Mouse (Mus musculus) activated CD4-positive, CD25-positive, alpha-beta regulatory T cell, adult 4 months (primary cell): ENCODE results near the gene Hoxa6. TPM values are rescaled to one million over a fixed set of nuclear protein-coding genes. Genes with fewer than 3 reads are reported as not detected.

Experiments used
- ATAC-seq: one replicate; pipeline ENCODE4 v1.8.0; 2017
- polyA plus RNA-seq, 2 experiments: library from polyadenylated mRNA; unstranded; fragments of 100-300 nt; shearing (Covaris generic); gene quantifications; one replicate each; pipeline ENCODE4 v1.2.1; 2017

Gene Hoxa6
- polyA plus RNA-seq, 2 experiments from 2014 or later, result not detected

DNA sequence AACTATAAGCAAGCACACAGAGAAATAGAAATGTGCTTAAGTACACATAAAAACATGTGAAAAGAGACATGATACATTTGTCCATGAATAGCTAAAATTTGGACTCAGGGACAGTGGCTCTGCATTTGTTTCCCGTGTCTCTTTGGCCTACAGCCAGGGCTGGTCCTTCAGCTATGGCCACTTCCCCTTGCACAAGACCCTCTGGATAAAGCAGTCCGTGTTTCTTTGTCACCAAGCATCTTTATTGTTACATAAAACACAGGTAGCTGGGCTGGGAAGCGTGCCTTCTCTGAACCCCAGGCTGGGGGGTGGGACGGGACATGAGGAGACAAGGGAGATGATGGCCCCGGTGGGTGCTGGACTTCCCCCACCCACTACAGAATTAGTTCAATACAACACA, 5.7 kb upstream of the Hoxa6 start:
- ATAC-seq, result no peak

DNA sequence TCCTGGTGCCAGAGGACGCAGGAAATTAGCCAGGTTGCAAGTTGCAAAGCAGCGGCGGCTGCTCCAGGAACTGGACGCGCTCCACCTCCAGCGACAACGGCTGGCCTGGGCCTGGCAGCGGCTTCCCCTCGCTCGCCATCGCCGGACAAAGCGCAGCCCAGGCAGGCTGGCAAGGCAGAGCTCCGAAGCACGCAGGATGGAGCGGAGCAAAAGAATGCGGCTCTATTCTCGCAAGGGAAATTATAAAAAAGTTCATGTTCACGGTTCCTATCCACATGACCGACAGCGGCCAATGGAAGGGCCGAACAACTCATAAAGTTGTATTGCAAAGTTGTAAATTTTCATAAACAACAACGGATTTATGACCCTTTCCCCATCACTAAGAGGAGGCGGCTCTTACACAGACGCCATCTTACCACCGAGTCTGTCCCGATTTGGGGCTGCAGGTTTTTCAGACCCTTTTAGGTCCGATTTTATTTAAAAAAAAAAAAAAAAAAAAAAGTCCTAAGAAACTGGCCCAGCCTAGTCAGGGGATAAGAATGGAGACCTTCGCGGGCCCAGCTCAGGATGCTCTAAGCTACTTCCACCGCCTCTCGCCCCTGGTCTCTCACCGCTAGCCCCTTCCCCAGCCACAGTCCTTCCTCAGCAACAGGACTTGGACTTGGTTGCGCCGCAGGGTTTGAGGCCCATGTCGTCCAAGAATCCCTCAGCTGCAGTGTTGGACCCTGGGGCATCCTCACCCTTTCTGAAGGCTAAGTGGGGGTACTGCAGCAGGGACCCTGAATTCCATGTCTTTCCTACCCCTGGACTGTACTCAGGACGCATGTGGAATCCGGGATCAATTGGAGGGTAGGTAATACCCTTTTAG, 4.8 kb upstream of the Hoxa6 start, which contains the start of the genes Hoxa3 and Gm28308:
Gene Hoxa3 (minus strand): TSS at position 218 of the 868 bp plus-strand sequence.
Gene Gm28308 (minus strand): TSS at position 221 of the 868 bp plus-strand sequence.
- no peak for ATAC-seq

DNA sequence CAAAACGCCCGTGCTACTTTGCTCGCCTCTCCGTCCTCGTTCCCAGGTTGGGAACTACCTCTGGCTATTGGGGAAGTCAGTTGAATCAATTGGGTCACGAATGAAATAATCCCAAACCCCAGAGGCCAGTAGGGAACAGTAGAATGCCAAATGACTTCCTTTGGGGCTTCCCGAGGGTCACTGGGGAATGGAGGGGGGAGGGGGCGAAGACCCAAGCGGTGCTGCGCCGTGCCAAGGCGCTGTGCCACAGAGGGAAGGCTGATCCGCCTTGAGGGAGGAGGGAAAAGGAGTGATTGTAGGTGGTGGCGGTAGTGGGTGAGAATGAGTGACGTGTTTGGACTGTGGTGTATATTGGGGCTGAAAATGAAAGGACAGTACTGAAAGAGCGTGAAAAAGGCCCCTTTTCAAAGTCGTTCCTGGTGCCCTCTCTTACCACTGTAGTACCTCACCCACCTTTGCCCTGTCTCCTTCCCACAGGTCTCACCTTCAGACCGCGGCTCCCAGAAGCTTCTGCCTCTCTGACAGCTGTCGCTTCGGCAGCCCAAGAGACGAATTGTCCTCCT, 4.1 kb upstream of the Hoxa6 start:
- ATAC-seq, result peak; percentile 7

DNA sequence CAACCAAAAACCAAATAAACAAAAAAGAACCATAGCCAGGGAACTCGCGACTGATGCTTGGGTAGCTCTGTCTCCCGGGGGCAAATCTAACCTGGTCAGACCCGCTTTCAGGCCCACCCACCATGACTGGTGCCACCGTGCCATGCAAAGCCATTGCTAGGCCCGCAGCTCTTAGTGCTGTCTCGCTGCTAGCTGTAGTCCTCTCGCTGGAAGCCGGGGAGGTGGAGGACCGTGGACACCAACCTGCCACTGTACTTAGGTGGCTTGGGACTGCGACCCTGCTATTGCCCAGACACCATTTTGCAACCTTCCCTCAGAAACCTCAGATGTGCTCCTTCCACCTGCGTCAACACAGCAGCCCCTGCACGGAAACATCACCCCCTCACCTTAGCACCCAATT, 3.4 kb upstream of the Hoxa6 start:
- ATAC-seq, result peak; percentile 17

DNA sequence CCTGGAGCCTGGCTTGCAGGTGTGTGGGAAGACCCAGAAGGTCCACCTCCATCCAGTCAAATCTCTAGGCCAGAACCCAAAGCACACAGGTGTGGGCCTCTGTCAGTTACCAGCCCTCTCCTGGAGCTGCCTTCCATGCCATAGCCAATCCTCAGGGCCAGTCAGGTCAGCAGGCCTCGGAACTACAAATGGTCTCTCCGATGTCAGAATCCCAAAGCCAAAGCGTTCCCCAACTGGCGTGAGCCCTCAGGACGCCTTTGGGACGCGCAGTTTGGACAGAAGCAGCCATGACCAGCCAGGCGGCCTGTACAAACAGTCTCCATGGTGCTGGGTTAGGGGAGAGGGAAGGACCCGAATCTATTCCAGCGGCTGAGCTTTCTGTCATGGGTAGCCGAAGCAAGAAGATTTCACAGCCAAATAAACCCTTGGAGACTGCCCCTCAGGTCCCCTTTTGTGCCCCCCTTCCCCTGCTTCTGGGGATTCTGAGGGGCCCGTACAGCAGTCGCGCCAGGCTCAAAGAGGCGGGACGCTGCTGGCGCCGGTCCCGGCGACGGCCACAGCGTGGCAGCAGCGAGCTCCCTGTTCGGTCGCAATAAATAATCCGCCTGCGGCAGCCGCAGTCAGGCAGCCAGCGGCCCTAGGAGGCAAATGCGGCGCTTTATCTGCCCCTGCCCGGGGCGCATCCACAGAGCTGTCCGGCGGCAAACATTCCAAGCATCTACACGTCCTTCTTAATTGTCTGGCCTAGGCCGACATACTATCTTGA, 2.8 kb upstream of the Hoxa6 start:
- peak; percentile 79 for ATAC-seq

DNA sequence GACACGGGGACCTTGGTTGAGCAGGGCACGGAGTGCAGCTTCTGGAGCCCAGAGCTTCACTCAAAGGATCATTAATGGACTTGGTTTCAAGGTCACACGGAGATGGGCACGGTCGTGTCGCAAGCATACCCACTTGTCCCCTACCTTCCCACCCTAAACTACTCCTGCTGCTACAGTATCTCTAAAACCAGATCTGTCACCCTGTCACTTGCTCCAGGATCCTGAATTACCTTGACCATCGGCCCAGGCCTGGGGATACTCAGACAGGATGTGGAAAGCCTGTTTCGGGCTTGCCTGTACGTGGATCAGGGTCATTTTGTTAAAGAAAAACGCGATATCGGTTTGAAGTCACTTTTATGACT, 1.1 kb upstream of the Hoxa6 start:
- ATAC-seq, result no peak

DNA sequence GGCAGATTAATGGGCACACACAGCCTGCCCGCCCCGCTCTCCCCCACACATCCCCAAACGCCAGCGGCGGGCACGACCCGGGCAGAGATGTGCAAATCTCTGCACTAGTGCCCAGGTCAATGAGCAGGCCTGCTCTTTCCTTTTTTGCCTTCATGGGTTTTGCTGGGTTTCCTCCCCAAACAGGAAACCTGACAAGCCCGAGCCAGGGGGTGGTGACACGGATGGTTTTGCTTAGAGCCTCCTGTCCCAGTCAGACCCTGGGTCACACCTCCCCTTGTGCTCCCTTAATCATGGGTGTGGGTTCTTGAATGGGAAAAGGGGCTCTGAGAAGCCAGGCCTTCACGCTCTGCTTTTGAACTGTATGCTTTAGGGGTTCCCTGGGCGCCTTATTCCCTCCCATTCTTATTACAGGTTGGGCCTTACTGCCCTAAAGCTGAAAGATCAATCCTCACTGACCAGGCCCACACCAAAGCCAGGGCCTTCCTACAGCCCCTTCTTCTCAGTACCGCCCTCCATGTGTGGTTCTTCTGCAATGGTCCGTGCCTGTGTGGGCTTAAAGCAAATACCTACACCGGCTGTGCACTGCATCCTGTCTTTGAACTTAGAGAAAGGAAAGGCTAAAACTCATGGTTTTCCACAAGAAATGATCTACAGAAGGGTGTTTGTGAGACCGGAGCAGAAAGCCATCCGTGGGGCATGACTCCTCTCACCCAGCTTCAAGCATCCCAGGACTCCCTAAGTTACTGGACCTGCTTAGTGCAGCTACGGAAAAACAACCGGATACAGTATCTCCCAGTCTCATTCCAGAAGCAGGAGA, 554 bp upstream of the Hoxa6 start:
- no peak for ATAC-seq

DNA sequence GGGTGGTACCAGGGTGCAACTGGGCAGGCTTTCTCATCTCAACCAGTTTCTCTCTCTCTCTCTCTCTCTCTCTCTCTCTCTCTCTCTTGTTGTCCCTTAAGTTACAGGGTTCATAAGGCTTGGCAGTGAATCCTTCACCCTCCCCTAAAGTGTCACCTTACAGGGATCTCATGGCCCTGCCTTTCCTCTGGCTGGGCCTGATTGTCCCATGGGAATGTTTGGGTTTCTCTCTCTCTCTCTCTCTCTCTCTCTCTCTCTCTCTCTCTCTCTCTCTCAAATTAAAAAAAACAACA, 892 bp downstream of the Hoxa6 start:
- ATAC-seq, result no peak

DNA sequence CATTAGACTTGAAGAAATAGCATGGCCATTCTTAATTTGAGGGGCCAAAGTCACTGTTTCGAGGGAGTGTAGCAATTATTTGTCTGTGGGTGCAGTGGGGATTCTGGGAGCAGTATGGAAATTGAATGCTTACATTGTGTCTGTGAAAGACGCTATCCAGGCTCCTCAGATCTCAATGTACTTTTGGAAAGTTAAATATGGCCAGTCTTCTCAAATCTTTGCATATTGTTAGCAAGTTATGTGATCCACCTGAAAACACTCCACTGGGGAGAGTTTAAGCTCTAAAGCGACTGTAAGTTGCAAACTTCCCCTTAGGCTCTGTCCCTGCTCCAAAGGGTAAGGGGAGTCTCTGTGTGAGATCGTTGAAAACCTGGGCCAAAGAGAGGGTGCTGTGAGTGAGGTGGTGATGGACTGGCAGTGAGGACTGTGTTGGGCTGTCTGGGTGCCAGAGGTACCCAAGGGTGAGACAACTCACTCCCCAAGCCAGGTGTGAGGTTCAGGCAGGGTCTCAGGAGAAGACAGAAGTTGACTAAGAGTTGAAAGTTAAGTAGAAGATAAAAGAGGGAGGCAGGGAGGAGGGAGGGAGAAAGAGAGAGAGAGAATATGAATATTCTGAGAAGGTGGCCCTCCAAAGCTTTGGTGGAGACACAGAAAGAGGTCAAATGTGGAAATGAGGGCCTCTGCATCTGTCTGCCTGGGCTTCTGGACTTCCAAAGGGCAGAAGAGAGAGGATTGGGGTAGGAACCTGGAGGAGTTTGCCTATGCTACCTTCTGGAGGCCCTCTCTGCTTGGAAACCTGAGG, 1.4 kb downstream of the Hoxa6 start:
- ATAC-seq, result no peak

DNA sequence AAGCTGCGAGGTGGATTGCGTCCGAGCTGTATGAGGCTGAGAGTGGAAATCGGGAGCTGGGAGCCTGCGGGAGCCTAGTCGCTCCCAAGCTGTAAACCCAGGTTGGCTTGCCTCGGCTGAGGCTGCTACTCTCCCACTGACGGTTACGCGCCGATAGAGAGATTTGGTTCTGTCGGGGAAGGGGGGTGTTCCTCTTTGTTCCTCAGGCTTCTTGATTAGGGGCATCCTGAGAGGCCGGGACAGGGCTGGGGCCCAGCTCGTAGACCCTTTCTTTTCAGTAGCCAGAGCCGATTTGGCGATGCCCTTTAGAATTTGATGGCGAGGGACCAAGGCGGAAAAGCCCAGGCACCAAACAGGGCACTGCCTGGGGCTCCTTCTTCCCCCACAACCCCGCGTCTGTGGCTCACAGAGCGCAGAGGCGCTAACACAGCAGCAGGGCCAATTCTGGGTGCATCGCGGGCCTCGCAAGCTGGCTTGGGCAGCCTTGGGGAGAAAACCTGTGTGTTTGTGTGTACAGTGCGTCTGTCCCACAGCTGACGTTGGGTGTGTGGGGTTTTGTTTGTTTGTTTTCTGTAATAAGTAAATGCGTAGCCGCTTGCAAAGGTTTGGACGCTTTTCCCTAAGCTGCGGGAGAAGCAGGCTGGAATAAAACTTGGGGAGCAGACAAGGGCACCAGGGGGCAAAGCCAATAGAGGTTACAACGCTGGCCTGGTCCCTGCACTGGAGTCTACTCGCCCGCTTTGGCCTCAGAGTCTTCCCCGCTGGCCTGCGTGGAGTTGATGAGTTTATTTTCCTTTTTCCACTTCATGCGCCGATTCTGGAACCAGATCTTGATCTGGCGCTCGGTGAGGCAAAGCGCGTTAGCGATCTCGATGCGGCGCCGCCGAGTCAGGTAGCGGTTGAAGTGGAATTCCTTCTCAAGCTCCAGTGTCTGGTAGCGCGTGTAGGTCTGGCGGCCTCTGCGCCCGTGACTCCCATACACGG, 2.6 kb downstream of the Hoxa6 start:
- no peak for ATAC-seq

DNA sequence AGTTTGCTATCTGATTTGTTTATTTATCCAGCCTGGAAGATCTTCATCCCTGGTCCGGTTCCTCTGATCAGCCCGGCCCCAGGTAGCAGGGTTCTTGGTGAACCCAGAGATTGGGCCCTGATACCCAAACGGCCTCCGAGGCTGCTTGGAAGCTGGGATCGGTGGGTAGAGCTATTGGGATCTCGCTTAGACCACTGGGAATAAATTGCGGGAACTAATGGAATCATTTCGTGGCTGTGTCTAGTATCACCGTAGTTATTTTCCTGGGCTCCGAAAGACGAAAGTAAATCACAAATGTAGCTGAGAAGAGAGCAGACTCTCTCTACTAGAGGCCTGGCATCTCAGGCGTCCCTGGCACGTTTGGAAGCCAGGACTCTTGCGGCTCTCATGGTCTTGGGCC, 3.3 kb downstream of the Hoxa6 start:
- no peak for ATAC-seq

DNA sequence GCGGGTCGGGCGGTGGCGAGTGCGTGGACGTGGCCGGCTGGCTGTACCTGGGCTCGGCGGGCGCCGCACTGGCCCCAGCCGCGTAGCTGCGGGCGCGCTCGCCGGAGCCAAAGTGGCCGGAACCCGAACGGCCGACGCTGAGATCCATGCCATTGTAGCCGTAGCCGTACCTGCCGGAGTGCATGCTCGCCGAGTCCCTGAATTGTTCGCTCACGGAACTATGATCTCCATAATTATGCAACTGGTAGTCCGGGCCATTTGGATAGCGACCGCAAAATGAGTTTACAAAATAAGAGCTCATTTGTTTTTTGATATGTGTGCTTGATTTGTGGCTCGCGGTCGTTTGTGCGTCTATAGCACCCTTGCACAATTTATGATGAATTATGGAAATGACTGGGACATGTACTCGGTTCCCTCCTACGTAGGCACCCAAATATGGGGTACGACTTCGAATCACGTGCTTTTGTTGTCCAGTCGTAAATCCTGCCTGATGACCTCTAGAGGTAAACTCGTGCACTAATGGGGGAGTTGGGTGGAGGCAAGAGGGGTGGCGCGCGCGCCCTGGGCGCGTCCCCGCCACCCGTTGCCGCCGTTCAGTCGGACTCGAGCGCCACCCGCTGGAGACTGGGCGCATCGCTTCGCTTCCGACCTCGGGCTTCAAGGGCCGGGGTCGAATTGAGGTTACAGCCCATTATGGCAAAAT, 4.3 kb downstream of the Hoxa6 start, which contains the start of gene Hoxa5:
Gene Hoxa5 (minus strand): TSS at position 538 of the 703 bp plus-strand sequence.
- ATAC-seq, result no peak

DNA sequence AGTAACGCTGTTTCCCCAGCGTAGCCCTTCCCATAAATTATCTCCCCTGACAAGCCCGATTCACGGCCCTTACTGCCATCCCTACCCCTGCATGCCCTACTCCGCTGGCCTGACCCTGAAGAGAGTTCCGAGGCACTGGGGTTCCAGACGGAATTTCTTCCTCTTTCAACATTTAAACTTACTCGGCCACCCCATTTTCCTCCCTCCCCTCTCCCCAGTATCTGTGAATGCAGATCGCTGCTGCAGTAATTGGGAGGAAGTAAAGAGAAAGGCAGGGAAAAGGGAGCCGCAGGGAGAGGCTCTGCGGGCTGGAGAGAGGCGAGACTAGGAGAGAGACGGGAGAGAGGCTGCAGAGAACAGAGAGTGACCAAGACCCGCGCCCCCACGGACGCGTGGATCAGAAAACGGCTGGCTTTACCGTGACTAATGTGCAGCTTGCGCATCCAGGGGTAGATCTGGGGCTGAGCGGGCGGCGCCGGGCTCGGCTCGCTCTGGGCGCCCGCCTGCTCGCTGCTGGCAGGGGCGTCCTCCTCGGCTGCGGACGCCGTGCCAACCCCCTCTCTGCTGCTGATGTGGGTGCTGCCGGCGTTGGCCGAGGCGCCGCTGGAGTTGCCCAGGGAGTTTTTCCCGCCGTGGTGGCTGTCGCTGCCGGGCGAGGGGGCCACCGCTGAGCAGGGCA, 5.0 kb downstream of the Hoxa6 start:
- ATAC-seq, result no peak

DNA sequence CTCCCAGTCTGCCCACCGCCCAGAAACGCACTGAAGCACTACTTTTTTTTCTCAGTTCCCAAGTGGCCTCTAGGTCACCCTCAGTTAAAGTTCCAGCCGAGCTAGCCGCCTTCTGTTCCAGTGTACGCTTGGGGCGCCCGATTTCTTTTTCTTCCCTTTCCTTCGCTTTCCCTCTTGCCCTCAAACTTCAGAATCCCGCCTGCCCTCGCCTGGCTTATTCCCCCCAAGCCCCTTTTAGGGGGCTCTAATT, 5.5 kb downstream of the Hoxa6 start:
- no peak for ATAC-seq

DNA sequence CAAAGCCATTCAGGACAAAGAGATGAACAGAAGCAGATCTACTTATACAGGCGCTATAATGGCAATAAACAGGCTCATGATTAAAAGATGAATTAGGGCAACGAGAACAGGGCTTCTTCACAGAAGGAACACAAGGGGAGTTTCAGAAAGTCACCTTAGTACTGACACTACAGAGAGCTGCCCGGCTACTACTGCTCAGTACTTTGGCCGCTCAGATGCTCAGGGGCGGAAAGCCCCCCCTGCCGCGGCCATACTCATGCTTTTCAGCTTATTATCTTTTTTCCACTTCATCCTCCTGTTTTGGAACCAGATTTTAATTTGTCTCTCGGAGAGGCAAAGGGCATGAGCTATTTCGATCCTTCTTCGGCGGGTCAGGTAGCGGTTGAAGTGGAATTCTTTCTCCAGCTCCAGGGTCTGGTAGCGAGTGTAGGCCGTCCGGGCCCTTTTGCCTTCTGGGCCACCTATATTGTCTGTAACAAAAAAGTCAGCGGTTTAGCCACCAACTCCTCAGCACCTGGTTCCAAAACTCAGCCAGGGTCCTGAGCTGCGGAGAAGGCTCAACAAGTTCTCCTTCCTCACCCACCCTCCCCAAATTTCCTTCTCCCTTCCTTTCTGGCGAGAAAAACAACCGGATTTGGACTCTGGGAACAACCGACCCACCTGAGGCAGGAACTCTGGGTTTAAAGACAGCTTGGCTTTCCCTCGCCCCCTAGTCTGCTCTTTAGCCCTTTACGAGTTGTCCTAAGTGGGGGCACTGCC, 6.0 kb downstream of the Hoxa6 start:
- no peak for ATAC-seq

DNA sequence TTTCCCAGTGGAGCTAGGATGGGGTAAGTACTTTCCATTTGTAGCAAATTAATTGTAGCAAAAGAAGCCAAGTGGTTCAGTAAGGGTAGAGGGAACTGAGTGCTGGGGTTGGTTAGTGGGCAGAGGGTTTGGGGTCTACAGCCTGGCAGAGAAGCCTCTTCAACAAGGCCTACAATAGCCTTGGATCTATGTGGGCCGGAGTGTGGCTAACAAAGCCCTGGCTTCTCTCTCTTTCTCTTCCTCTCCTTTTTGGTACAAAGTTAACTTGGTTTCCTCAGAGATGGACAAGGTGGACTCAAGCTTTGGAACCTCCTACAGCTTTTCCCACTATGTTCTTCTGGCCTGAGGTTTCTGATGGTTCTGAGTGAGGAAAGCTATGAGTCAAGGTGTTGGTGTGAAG, 7.3 kb downstream of the Hoxa6 start:
- no peak for ATAC-seq

DNA sequence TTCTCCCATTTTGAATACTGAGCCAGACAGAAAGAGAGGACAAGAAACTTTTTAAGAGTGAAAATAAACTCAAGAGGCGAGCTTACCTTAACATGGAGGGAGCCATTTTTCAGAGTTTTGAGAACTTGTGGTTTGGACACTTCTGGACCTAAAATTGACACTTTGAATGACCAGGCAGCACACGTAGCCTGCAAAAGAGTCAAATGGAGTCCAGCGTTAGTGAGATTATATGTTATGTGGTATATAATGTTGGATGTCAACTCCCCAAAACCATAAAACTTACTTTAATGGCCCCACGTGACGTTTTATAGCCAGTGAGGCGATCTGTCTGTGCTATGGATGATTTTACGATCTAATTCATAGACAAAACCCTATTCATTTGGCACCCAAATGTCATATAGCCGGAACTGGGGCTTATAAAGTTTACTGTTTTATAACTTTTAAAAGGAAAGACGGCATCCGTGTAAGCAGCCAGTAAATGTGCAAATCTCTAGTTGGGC, 7.7 kb downstream of the Hoxa6 start:
- no peak for ATAC-seq

DNA sequence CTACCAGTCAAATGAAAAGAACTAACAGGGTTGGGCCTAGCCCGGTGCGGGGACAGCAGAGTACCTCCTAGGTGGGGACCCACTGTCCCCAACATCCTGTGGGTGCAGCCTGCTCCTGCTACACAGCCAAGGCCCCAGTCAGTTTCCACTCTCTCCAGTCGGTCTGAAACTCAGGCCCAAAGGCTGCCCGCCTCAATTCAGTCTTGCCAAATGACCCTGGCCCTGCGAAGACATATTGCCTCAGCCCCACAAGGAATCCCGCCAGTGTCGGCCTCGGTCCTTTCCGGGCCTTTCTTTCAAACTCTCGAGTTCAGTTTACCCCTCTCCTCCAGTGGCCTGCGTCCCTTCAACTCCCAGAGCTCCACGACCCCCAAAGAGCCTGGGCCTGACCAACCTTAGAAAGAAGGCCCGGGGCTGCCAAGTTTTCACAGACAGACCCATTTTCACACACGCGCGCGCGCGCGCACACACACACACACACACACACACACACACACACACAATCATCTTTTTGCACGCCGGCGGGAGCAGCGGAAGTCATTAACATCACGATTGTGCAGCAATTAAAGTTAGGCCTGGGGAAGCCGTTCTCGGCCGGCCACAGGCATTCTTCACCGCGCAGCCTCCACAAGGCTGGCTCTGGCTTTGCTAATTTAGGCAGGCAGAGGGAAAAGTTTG, 8.3 kb downstream of the Hoxa6 start:
- ATAC-seq, result no peak
